Mouse (Mus musculus): ENCODE measurements around the gene Pip5k1b. TPM values are rescaled to one million over a fixed set of nuclear protein-coding genes. Genes with fewer than 3 reads are reported as not detected.

Pip5k1b gene
- polyA plus RNA-seq, 1 experiment from 2014 or later: 1.6 TPM

DNA sequence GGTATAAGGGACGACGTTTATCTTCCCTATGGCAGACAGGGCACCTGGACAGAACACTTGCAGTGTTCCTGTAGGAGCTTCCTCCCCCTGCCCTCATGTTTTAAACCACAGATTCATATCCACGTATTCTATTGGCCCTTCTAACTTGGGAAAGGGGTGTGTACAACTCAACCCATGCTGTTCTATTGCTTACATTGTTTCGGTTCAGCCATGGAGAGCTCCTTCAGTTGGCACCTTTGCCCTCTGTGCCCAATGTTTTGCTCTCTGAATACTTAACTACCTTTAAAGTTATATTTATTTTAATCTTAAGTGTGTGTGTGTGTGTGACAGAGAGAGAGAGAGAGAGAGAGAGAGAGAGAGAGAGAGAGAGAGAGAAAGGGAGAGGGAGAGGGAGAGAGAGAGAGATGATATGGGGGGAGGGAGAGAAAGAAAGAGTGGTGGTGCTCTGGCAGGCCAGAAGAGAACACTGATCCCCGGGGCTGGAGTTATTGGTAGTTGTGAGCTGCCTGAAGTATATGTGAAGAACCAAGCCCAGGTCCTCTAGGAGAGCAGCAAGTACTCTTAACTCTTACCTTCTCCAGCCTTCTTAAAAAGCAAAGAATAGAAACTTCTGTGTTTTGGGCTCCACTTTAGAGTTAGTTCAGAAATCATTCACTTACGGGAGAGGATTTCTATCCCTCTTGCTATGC is 234.3 kb downstream of the Pip5k1b start:
- Histone ChIP-seq H3K27ac (ENCODE audit: low read length) (no peak overlapping the region), H3K4me2 (ENCODE audit: low read length) (no peak overlapping the region), H3K27me3 (ENCODE audit: control insufficient read depth, insufficient read depth, low read depth, low read length) (no peaks in the 10 kb centered on the region), H3K4me3 (ENCODE audit: low read depth, low read length) (no peak overlapping the region), H3K4me1 (ENCODE audit: control insufficient read depth, insufficient read depth, low read length) (peaks cover 4% of the 10 kb centered on the region; the same call in 1 of the 2 replicates), H3K9me3 (replicated peaks; ENCODE audit: control insufficient read depth, low read length, poor library complexity, severe bottlenecking) (no peaks in the 10 kb centered on the region), H3K36me3 (ENCODE audit: control insufficient read depth, insufficient read depth, low read length) (no peaks in the 10 kb centered on the region), H3K9ac (ENCODE audit: low read depth, low read length) (no peak overlapping the region)
- ATAC-seq: no peak
- WGBS: 89% methylated on average over 6 of the region's 6 CpGs

DNA sequence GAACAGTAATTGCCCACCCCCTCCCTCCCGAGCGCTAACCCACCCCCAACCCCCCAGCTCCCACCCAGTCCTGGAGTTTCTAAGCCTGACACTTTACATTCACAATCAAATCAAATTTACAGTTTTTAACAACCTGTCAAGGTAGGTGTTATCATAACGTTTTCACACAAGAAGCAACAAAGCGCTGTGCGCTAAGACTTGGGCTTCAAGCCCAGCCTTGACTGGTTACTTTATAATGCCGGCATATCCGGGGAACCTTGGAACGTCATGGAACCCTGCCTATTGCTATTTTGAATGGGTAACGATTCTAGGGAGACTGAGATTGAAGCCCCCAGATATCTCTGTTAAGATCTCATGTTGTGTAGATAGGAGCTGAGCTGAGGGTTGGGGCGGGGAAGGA is 237.5 kb downstream of the Pip5k1b start:
- Histone ChIP-seq H3K9ac (ENCODE audit: low read depth, low read length) (no peak overlapping the region), H3K4me1 (ENCODE audit: control insufficient read depth, insufficient read depth, low read length) (0 out of 2 replicates have a peak, but pooled peaks cover 1% of the 10 kb centered on the region), H3K4me3 (ENCODE audit: low read depth, low read length) (no peak overlapping the region), H3K27ac (ENCODE audit: low read length) (no peak overlapping the region), H3K4me2 (ENCODE audit: low read length) (no peak overlapping the region), H3K9me3 (replicated peaks; ENCODE audit: control insufficient read depth, low read length, poor library complexity, severe bottlenecking) (no peaks in the 10 kb centered on the region), H3K27me3 (ENCODE audit: control insufficient read depth, insufficient read depth, low read depth, low read length) (no peaks in the 10 kb centered on the region), H3K36me3 (ENCODE audit: control insufficient read depth, insufficient read depth, low read length) (no peaks in the 10 kb centered on the region)
- no peak for ATAC-seq
- 84% methylated on average over 10 of the region's 10 CpGs for WGBS

DNA sequence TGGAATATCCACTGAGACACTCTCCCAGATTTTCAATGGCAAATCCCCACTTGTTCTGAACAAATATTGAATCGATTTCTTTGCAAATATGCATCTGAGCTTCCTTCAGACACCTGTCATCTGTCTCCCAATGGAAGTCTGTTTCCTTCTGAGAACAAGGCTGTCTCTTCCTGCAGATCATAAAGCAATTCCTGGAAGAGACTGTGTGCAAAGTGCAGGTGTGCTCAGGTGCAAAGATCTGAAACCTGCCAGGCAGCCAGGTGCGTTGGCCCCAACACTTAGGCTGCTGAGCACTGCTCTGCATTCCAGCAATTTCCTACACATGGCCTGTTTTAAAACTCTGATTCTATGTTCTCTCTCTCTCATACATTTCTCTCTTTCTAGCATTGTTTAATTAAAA is 237.9 kb downstream of the Pip5k1b start:
- Histone ChIP-seq H3K36me3 (ENCODE audit: control insufficient read depth, insufficient read depth, low read length) (no peaks in the 10 kb centered on the region), H3K4me1 (ENCODE audit: control insufficient read depth, insufficient read depth, low read length) (0 out of 2 replicates have a peak, but pooled peaks cover 4% of the 10 kb centered on the region), H3K9me3 (replicated peaks; ENCODE audit: control insufficient read depth, low read length, poor library complexity, severe bottlenecking) (no peaks in the 10 kb centered on the region), H3K27me3 (ENCODE audit: control insufficient read depth, insufficient read depth, low read depth, low read length) (no peaks in the 10 kb centered on the region), H3K4me3 (ENCODE audit: low read depth, low read length) (no peak overlapping the region), H3K9ac (ENCODE audit: low read depth, low read length) (no peak overlapping the region), H3K27ac (ENCODE audit: low read length) (no peak overlapping the region), H3K4me2 (ENCODE audit: low read length) (no peak overlapping the region)
- no peak for ATAC-seq
- 88% methylated on average over 2 of the region's 2 CpGs for WGBS

DNA sequence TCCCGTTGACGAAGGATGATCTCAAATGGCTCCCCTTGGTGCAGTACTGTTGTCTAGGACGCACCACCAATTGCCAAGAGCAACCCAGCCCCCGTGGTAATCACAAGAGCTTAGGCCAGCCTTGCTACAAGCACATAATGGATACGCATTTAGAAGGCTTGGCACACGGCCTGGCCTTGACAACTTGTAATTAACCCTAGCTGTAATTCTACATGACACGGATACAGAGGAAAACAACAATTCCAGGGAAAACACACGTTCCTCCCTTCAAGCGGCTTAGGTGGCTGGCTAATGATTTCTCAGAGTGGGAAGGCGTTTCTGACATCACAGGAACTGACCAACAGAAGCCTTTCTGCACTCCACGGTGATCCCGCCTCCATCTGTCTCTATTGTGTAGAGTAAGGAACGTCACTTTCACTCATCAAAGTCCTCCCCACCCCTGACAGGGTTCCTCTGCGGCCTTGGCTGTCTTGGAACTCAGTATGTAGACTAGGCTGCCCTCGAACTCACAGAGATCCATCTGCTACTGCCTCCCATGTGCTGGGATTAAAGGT is 238.6 kb downstream of the Pip5k1b start:
- 31% methylated on average over 15 of the region's 15 CpGs for WGBS
- no peaks in the 10 kb centered on the region for H3K9me3 ChIP-seq (replicated peaks; ENCODE audit: control insufficient read depth, low read length, poor library complexity, severe bottlenecking)
- H3K27me3 ChIP-seq (ENCODE audit: control insufficient read depth, insufficient read depth, low read depth, low read length): no peaks in the 10 kb centered on the region
- no peak overlapping the region for H3K9ac ChIP-seq (ENCODE audit: low read depth, low read length)
- no peak overlapping the region for H3K4me3 ChIP-seq (ENCODE audit: low read depth, low read length)
- peak; percentile 66; the same call in 1 of the 2 replicates for ATAC-seq
- no peak overlapping the region for H3K4me2 ChIP-seq (ENCODE audit: low read length)
- no peak overlapping the region for H3K27ac ChIP-seq (ENCODE audit: low read length)
- no peaks in the 10 kb centered on the region for H3K36me3 ChIP-seq (ENCODE audit: control insufficient read depth, insufficient read depth, low read length)
- 0 out of 2 replicates have a peak, but pooled peaks cover 4% of the 10 kb centered on the region for H3K4me1 ChIP-seq (ENCODE audit: control insufficient read depth, insufficient read depth, low read length)

DNA sequence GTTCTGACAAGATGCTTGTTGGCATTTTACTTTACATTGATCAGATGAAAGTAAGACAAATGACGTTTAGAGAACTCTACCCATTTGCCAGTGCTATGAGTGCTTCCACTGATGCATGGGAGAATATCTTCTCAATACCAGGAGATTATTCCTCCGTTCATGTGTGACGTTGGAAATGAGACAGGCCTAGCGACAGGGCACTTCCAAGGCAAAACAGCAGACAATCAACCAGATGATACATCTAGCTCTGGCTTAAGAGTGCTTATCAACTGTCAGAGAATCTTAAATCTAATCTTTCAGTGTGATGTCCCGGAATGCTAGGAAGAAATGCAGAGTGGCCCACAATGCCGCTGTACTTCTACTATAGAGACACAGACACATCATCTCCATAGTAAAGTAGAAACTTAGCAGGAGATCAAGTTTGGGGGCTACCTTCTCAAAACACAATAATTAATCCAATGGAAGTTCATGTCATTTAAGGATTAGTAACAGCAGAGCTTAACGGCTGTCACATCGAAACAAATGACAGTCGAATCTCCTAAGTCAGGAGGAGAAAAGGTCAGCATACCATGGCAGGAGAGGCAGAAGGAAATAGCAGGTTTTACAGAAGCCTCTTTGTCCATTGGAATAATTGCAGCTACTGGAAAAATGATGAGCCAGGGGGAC is 239.5 kb downstream of the Pip5k1b start:
- 53% methylated on average over 9 of the region's 9 CpGs for WGBS

DNA sequence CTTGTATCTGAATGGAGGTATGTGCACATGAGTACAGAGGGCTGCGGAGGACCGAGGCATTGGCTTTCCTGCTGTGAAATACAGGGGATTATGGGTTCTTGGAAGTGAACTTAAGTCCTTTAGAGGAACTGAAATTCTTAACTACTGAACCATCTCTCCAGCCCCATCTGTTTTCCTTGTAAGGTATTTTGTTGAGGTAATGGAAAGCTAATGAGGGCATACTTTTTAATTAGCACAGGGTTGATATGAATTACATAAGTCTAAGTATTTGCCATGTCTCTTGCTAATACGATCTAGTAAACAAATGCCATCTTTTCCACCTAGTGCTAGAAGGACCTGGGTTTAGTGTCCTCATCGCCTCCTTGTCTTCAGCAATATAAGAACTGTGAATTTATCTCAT is 240.4 kb downstream of the Pip5k1b start:
- no peaks in the 10 kb centered on the region for H3K36me3 ChIP-seq (ENCODE audit: control insufficient read depth, insufficient read depth, low read length)
- no peaks in the 10 kb centered on the region; the same call in 1 of the 2 replicates for H3K27me3 ChIP-seq (ENCODE audit: control insufficient read depth, insufficient read depth, low read depth, low read length)
- no peaks in the 10 kb centered on the region for H3K9me3 ChIP-seq (replicated peaks; ENCODE audit: control insufficient read depth, low read length, poor library complexity, severe bottlenecking)
- no peak for ATAC-seq
- 0 out of 2 replicates have a peak, but pooled peaks cover 4% of the 10 kb centered on the region for H3K4me1 ChIP-seq (ENCODE audit: control insufficient read depth, insufficient read depth, low read length)
- WGBS: 83% methylated on average over 4 of the region's 4 CpGs
- H3K4me3 ChIP-seq (ENCODE audit: low read depth, low read length): no peak overlapping the region
- H3K27ac ChIP-seq (ENCODE audit: low read length): no peak overlapping the region
- H3K4me2 ChIP-seq (ENCODE audit: low read length): no peak overlapping the region
- no peak overlapping the region for H3K9ac ChIP-seq (ENCODE audit: low read depth, low read length)

More for the DNA sequence above, 239.5 kb downstream of the Pip5k1b start:
- no peak overlapping the region for H3K9ac ChIP-seq (ENCODE audit: low read depth, low read length)
- no peaks in the 10 kb centered on the region; the same call in 1 of the 2 replicates for H3K27me3 ChIP-seq (ENCODE audit: control insufficient read depth, insufficient read depth, low read depth, low read length)
- 0 out of 2 replicates have a peak, but pooled peaks cover 4% of the 10 kb centered on the region for H3K4me1 ChIP-seq (ENCODE audit: control insufficient read depth, insufficient read depth, low read length)
- no peaks in the 10 kb centered on the region for H3K36me3 ChIP-seq (ENCODE audit: control insufficient read depth, insufficient read depth, low read length)
- H3K4me2 ChIP-seq (ENCODE audit: low read length): no peak overlapping the region
- ATAC-seq: no peak
- no peak overlapping the region for H3K4me3 ChIP-seq (ENCODE audit: low read depth, low read length)
- no peaks in the 10 kb centered on the region for H3K9me3 ChIP-seq (replicated peaks; ENCODE audit: control insufficient read depth, low read length, poor library complexity, severe bottlenecking)
- no peak overlapping the region for H3K27ac ChIP-seq (ENCODE audit: low read length)

DNA sequence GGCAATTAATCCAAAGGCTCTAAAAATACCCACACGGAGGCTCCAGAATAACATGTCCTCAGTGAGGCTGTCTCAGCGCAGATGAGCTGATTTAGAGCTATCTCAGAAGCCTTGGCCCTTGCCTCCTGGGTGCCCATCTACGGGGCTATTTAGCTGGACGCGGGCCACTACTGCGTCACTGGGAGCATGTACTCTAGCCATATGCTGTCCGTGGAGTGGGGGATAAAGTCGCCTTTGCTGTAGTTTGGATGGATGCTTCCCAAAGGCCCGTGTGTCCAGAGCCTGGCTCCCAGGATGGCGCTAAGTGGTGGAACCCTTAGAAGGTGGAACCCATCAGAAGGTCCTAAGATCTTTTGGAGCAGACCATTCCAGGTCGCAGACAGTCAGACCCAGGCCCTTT is 241.0 kb downstream of the Pip5k1b start:
- no peak for ATAC-seq
- Histone ChIP-seq H3K36me3 (ENCODE audit: control insufficient read depth, insufficient read depth, low read length) (no peaks in the 10 kb centered on the region), H3K27ac (ENCODE audit: low read length) (no peak overlapping the region), H3K4me2 (ENCODE audit: low read length) (no peak overlapping the region), H3K4me1 (ENCODE audit: control insufficient read depth, insufficient read depth, low read length) (0 out of 2 replicates have a peak, but pooled peaks cover 4% of the 10 kb centered on the region), H3K9ac (ENCODE audit: low read depth, low read length) (no peak overlapping the region), H3K4me3 (ENCODE audit: low read depth, low read length) (no peak overlapping the region), H3K9me3 (replicated peaks; ENCODE audit: control insufficient read depth, low read length, poor library complexity, severe bottlenecking) (no peaks in the 10 kb centered on the region), H3K27me3 (ENCODE audit: control insufficient read depth, insufficient read depth, low read depth, low read length) (no peaks in the 10 kb centered on the region; the same call in 1 of the 2 replicates)
- WGBS: 95% methylated on average over 11 of the region's 11 CpGs

DNA sequence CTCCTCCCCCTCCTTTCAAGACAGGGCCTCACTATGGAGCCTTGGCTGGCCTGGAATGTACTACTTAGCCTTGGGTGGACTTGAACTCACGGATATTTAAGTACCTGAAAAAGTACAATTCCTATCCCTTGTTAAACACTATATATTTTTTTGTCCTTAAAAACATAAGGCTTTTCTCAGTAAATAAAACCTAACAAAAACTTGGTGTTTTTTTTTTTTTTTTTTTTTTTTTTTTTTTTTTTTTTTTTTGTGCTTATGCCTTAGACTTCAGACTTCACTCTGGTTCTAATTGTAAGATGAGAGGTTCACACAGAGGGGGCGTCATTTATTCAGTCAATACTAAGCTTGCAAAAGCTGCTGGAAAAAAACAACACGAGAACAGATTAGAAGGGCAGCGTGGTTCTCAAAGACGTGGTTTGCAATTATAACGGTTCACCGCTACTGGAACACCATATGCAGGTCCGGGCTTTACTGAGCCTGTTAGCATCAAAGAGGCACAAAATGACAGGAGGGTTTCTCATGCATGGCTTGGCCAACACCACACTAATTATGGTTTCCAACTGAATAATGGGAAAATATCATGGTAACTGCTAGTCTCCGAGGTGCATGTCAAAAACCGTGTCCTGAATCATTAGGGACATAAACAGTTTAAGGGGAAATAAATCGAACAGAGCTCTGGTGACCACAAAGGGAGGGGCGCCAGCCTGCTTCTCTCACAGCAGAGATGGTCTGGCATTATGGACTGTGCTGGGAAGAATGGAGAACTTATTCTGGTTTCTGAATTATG is 242.9 kb downstream of the Pip5k1b start:
- Histone ChIP-seq H3K9ac (ENCODE audit: low read depth, low read length) (no peak overlapping the region), H3K36me3 (ENCODE audit: control insufficient read depth, insufficient read depth, low read length) (no peaks in the 10 kb centered on the region), H3K27ac (ENCODE audit: low read length) (no peak overlapping the region), H3K4me3 (ENCODE audit: low read depth, low read length) (no peak overlapping the region), H3K9me3 (replicated peaks; ENCODE audit: control insufficient read depth, low read length, poor library complexity, severe bottlenecking) (no peaks in the 10 kb centered on the region), H3K27me3 (ENCODE audit: control insufficient read depth, insufficient read depth, low read depth, low read length) (no peaks in the 10 kb centered on the region; the same call in 1 of the 2 replicates), H3K4me1 (ENCODE audit: control insufficient read depth, insufficient read depth, low read length) (peaks cover 11% of the 10 kb centered on the region), H3K4me2 (ENCODE audit: low read length) (no peak overlapping the region)
- 23% methylated on average over 12 of the region's 12 CpGs for WGBS
- ATAC-seq: peak; percentile 49; the same call in 1 of the 2 replicates
